Mouse (Mus musculus): ENCODE results near the gene Tead1. TPM values are rescaled to one million over a fixed set of nuclear protein-coding genes. Genes with fewer than 3 reads are reported as not detected.

The Tead1 gene
- polyA plus RNA-seq, 1 experiment, result 2.7 TPM

- Histone ChIP-seq H3K4me1 (ENCODE audit: control insufficient read depth, insufficient read depth, insufficient read length) (no peaks in the 10 kb centered on the region), H3K27me3 (ENCODE audit: control insufficient read depth, insufficient read depth, low read length) (no peaks in the 10 kb centered on the region), H3K36me3 (ENCODE audit: control insufficient read depth, insufficient read depth, low read length) (no peaks in the 10 kb centered on the region), H3K4me3 (ENCODE audit: extremely low read depth, insufficient read depth, insufficient read length) (no peak overlapping the region), H3K27ac (ENCODE audit: insufficient read depth, low read length) (no peak overlapping the region)
- DNase-seq (ENCODE audit: low read depth in 1 of 2, low spot score in 2 of 2), result no peak
- TF ChIP-seq POLR2A (IDR thresholded peaks at IDR 0.05; ENCODE audit: low read depth, low read length), result no peak
- no peak for TF ChIP-seq CTCF (IDR thresholded peaks at IDR 0.05; ENCODE audit: extremely low read depth, insufficient read depth, insufficient read length, insufficient replicate concordance)
- WGBS, result 58% methylated on average over 5 of the region's 5 CpGs
These were observed 21.0 kb downstream of the Tead1 start for GRCm38 (mm10) chr7:112700082-112700481.

GRCm38 (mm10) chr7:112703341-112703740 lies 24.2 kb downstream of the Tead1 start:
- Histone ChIP-seq H3K4me1 (ENCODE audit: control insufficient read depth, insufficient read depth, insufficient read length) (no peaks in the 10 kb centered on the region), H3K27me3 (ENCODE audit: control insufficient read depth, insufficient read depth, low read length) (no peaks in the 10 kb centered on the region), H3K27ac (ENCODE audit: insufficient read depth, low read length) (no peak overlapping the region), H3K4me3 (ENCODE audit: extremely low read depth, insufficient read depth, insufficient read length) (no peak overlapping the region), H3K36me3 (ENCODE audit: control insufficient read depth, insufficient read depth, low read length) (no peaks in the 10 kb centered on the region)
- TF ChIP-seq POLR2A (IDR thresholded peaks at IDR 0.05; ENCODE audit: low read depth, low read length), result no peak
- TF ChIP-seq CTCF (IDR thresholded peaks at IDR 0.05; ENCODE audit: extremely low read depth, insufficient read depth, insufficient read length, insufficient replicate concordance), result no peak
- WGBS, result 82% methylated on average over 4 of the region's 4 CpGs
- DNase-seq (ENCODE audit: low read depth in 1 of 2, low spot score in 2 of 2), result no peak

DNA sequence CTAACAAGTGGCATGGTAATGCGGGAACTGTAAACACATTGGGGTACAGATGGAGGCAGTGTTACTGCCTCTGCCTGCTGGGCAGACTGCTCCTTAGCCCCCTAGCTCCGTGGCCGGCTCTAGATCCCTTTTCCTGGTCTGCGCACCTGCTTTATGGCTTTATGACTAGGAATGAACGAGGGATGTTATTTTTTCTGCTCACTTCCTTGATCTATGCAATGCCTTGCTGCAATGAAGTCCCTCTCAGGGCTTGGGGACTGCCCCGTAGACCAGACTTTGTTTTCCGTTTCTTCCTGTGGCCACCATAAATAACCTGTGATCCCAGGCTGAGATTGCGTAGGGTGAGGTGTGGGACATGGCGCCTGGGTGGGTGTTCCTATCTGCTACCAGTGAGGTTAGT lies 26.8 kb downstream of the Tead1 start:
- no peaks in the 10 kb centered on the region for H3K4me1 ChIP-seq (ENCODE audit: control insufficient read depth, insufficient read depth, insufficient read length)
- WGBS, result 24% methylated on average over 9 of the region's 9 CpGs
- TF ChIP-seq CTCF (IDR thresholded peaks at IDR 0.05; ENCODE audit: extremely low read depth, insufficient read depth, insufficient read length, insufficient replicate concordance) (no peak), POLR2A (IDR thresholded peaks at IDR 0.05; ENCODE audit: low read depth, low read length) (no peak)
- DNase-seq (ENCODE audit: low read depth in 1 of 2, low spot score in 2 of 2), result no peak
- H3K27me3 ChIP-seq (ENCODE audit: control insufficient read depth, insufficient read depth, low read length), result no peaks in the 10 kb centered on the region
- H3K36me3 ChIP-seq (ENCODE audit: control insufficient read depth, insufficient read depth, low read length), result no peaks in the 10 kb centered on the region
- no peak overlapping the region for H3K4me3 ChIP-seq (ENCODE audit: extremely low read depth, insufficient read depth, insufficient read length)
- no peak overlapping the region for H3K27ac ChIP-seq (ENCODE audit: insufficient read depth, low read length)

DNA sequence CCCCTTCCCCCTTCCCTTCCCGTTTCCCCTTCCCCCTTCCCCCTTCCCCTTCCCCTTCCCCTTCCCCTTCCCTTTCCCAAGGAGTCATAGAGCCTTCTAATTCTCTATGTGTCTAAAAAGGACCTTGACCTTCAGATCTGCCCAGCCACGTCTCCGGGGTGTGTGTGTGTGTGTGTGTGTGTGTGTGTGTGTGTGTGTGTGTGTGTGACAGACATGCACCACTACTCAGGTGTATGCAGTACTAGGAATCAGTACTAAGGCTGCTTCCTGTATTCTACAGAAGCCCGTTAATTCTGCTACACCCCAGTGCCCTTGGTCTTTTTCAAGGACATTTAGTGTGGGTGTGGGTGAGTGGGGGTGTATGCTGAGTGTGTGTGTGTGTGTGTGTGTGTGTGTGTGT lies 27.6 kb downstream of the Tead1 start:
- WGBS, result 49% methylated on average over 3 of the region's 4 CpGs
- no peak overlapping the region for H3K27ac ChIP-seq (ENCODE audit: insufficient read depth, low read length)
- H3K4me1 ChIP-seq (ENCODE audit: control insufficient read depth, insufficient read depth, insufficient read length), result no peaks in the 10 kb centered on the region
- no peak overlapping the region for H3K4me3 ChIP-seq (ENCODE audit: extremely low read depth, insufficient read depth, insufficient read length)
- TF ChIP-seq CTCF (IDR thresholded peaks at IDR 0.05; ENCODE audit: extremely low read depth, insufficient read depth, insufficient read length, insufficient replicate concordance) (no peak), POLR2A (IDR thresholded peaks at IDR 0.05; ENCODE audit: low read depth, low read length) (no peak)
- DNase-seq (ENCODE audit: low read depth in 1 of 2, low spot score in 2 of 2), result no peak
- no peaks in the 10 kb centered on the region for H3K27me3 ChIP-seq (ENCODE audit: control insufficient read depth, insufficient read depth, low read length)
- no peaks in the 10 kb centered on the region for H3K36me3 ChIP-seq (ENCODE audit: control insufficient read depth, insufficient read depth, low read length)

GRCm38 (mm10) chr7:112710409-112711107 lies 31.4 kb downstream of the Tead1 start:
- Histone ChIP-seq H3K27me3 (ENCODE audit: control insufficient read depth, insufficient read depth, low read length) (no peaks in the 10 kb centered on the region), H3K4me1 (ENCODE audit: control insufficient read depth, insufficient read depth, insufficient read length) (no peaks in the 10 kb centered on the region), H3K36me3 (ENCODE audit: control insufficient read depth, insufficient read depth, low read length) (no peaks in the 10 kb centered on the region), H3K27ac (ENCODE audit: insufficient read depth, low read length) (no peak overlapping the region), H3K4me3 (ENCODE audit: extremely low read depth, insufficient read depth, insufficient read length) (no peak overlapping the region)
- 82% methylated on average over 7 of the region's 7 CpGs for WGBS
- TF ChIP-seq CTCF (IDR thresholded peaks at IDR 0.05; ENCODE audit: extremely low read depth, insufficient read depth, insufficient read length, insufficient replicate concordance), result no peak
- no peak for TF ChIP-seq POLR2A (IDR thresholded peaks at IDR 0.05; ENCODE audit: low read depth, low read length)
- DNase-seq (ENCODE audit: low read depth in 1 of 2, low spot score in 2 of 2), result no peak

- no peaks in the 10 kb centered on the region for H3K4me1 ChIP-seq (ENCODE audit: control insufficient read depth, insufficient read depth, insufficient read length)
- DNase-seq (ENCODE audit: low read depth in 1 of 2, low spot score in 2 of 2), result no peak
- H3K27ac ChIP-seq (ENCODE audit: insufficient read depth, low read length), result no peak overlapping the region
- TF ChIP-seq CTCF (IDR thresholded peaks at IDR 0.05; ENCODE audit: extremely low read depth, insufficient read depth, insufficient read length, insufficient replicate concordance) (no peak), POLR2A (IDR thresholded peaks at IDR 0.05; ENCODE audit: low read depth, low read length) (no peak)
- H3K4me3 ChIP-seq (ENCODE audit: extremely low read depth, insufficient read depth, insufficient read length), result no peak overlapping the region
- H3K36me3 ChIP-seq (ENCODE audit: control insufficient read depth, insufficient read depth, low read length), result no peaks in the 10 kb centered on the region
- WGBS, result 13% methylated on average over 5 of the region's 5 CpGs
- no peaks in the 10 kb centered on the region for H3K27me3 ChIP-seq (ENCODE audit: control insufficient read depth, insufficient read depth, low read length)
These were observed 32.9 kb downstream of the Tead1 start for GRCm38 (mm10) chr7:112711977-112712376.

GRCm38 (mm10) chr7:112713509-112713908 lies 34.4 kb downstream of the Tead1 start:
- no peaks in the 10 kb centered on the region for H3K36me3 ChIP-seq (ENCODE audit: control insufficient read depth, insufficient read depth, low read length)
- no peak overlapping the region for H3K27ac ChIP-seq (ENCODE audit: insufficient read depth, low read length)
- WGBS, result 64% methylated on average over 5 of the region's 5 CpGs
- H3K4me3 ChIP-seq (ENCODE audit: extremely low read depth, insufficient read depth, insufficient read length), result no peak overlapping the region
- DNase-seq (ENCODE audit: low read depth in 1 of 2, low spot score in 2 of 2), result no peak
- H3K27me3 ChIP-seq (ENCODE audit: control insufficient read depth, insufficient read depth, low read length), result no peaks in the 10 kb centered on the region
- TF ChIP-seq POLR2A (IDR thresholded peaks at IDR 0.05; ENCODE audit: low read depth, low read length), result no peak
- TF ChIP-seq CTCF (IDR thresholded peaks at IDR 0.05; ENCODE audit: extremely low read depth, insufficient read depth, insufficient read length, insufficient replicate concordance), result no peak
- H3K4me1 ChIP-seq (ENCODE audit: control insufficient read depth, insufficient read depth, insufficient read length), result no peaks in the 10 kb centered on the region
